Mouse (Mus musculus) stomach, postnatal 0 days (tissue): ENCODE results near the gene Ssu72.

Experiments
- CTCF ChIP-seq: IDR thresholded peaks from 2 replicates; pipeline ENCODE4 v1.5.1; 2016; ENCODE audit warnings: antibody characterized with exemption, low read depth, mild to moderate bottlenecking, moderate library complexity
- EP300 ChIP-seq: optimal IDR thresholded peaks from 2 replicates; pipeline ENCODE3; 2016; ENCODE audit warnings: antibody characterized with exemption

DNA sequence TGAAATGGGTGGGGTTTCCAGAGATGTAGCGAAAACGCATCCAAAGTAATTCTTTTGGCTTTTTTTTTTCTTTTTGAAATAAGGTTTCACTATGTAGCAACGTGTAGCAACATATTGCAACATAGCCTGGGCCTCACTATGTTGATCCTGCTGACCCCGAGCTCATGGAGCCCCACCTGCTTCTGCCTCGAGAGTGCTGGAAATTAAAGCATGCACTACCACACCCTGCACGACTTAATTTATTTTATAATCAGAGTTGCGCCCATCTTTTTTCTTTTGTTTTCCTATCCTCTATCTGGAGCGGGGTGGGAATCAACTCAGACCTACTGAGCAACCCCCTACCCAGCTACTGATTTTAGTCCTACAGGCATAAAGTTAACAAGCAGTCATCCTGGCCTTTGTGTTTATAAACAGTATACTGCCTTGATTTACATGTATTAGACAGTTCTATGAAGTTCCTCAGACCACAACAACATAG lies 35.0 kb upstream of the Ssu72 start:
- no peak for TF ChIP-seq CTCF
- no peak for TF ChIP-seq EP300
